In the genomic region with DNA sequence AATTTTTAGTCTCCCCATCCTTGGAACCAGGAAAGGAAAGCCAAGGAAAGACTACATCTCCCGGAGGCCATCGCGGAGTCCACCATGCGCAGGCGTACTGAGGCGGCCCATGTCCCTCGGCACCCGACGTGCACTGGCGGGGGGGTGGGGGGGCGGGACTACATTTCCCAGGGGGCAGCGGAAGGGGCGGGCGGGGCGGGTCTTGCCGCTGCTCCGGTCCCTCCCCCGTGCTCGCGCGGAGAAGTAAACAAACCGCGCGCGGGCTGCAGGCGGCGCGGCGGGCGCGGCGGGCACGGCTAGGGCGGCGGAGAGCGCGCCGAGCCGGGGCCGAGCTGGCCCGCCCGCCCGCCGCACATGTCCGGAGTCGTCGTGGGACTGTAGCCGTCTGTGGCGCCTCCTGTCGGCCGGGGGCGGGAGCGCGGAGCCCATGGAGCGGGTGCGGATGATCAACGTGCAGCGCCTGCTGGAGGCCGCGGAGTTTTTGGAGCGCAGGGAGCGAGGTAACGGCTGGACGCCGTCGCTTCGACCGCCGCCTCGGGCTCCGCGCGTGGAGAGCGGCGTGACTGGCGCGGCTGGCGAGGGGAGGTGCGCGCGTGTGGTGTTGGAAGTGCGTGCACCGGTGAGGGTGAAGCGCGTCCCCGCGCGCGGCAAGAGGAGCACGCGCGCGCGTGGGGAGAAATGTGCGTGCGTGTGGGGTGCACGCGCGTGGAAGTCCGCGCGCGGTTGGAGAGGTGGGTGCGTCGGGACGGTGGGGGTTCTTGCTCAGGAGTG, we compare ENCODE assay signal across 8 mouse cellular contexts. TPM values are rescaled to one million over a fixed set of nuclear protein-coding genes. Genes with fewer than 3 reads are reported as not detected.
A peak's percentile ranks its signal among the peaks of the same experiment; 100 is the strongest.
DNase-seq lines count a peak whose midpoint lies in the region; ATAC-seq and TF ChIP-seq lines count a peak whose summit lies in the region.

No protein-coding gene starts in this region.

- TF ChIP-seq POLR2A in bone marrow, adult 2 months (IDR thresholded peaks at IDR 0.05; ENCODE audit: borderline replicate concordance, control insufficient read depth, low read depth, low read length), result no peak
- no peak for TF ChIP-seq POLR2A in embryonic fibroblast, embryonic 13.5 days (IDR thresholded peaks at IDR 0.05; ENCODE audit: low read depth, low read length)

- no peaks in the 10 kb centered on the region for H3K9me3 ChIP-seq in heart, embryonic 10.5 days
- no peaks in the 10 kb centered on the region for H3K9me3 ChIP-seq in kidney, embryonic 15.5 days (replicated peaks)

- peak; percentile 83 for ATAC-seq in kidney, embryonic 15.5 days (replicated peaks; ENCODE audit: low FRiP score)

- peaks cover 6% of the 10 kb centered on the region; the same call in 1 of the 2 replicates for H3K4me1 ChIP-seq in bone marrow, adult 2 months (ENCODE audit: control insufficient read depth, insufficient read depth, low read length)
- peaks cover 7% of the 10 kb centered on the region; the same call in 1 of the 2 replicates for H3K4me1 ChIP-seq in embryonic fibroblast, embryonic 13.5 days (ENCODE audit: control insufficient read depth, insufficient read depth, low read length)
- H3K4me1 ChIP-seq in heart, embryonic 10.5 days, result peaks cover 35% of the 10 kb centered on the region
- H3K4me1 ChIP-seq in kidney, embryonic 15.5 days, result peaks cover 38% of the 10 kb centered on the region

- peak overlapping the region; percentile 80 for H3K4me3 ChIP-seq in bone marrow, adult 2 months (replicated peaks; ENCODE audit: control insufficient read depth, low read depth, low read length)
- H3K4me3 ChIP-seq in embryonic fibroblast, embryonic 13.5 days (ENCODE audit: insufficient read depth, low read length), result peak overlapping the region; percentile 60
- H3K4me3 ChIP-seq in heart, embryonic 10.5 days, result peak overlapping the region; percentile 91
- peak overlapping the region; percentile 94 for H3K4me3 ChIP-seq in kidney, embryonic 15.5 days (replicated peaks)

- H3K9ac ChIP-seq in kidney, embryonic 15.5 days, result peak overlapping the region; percentile 79

- peak; percentile 58 for TF ChIP-seq CTCF in bone marrow, adult 2 months (IDR thresholded peaks at IDR 0.05; ENCODE audit: control insufficient read depth, insufficient read depth, low read length)
- TF ChIP-seq CTCF in embryonic fibroblast, embryonic 13.5 days (IDR thresholded peaks at IDR 0.05; ENCODE audit: borderline replicate concordance, insufficient read depth, low read length), result peak; percentile 57; the same call in 1 of the 2 replicates

- peaks cover 16% of the 10 kb centered on the region for H3K36me3 ChIP-seq in heart, embryonic 10.5 days
- H3K36me3 ChIP-seq in kidney, embryonic 15.5 days, result peaks cover 16% of the 10 kb centered on the region

- DNase-seq in A20 (ENCODE audit: low read depth, low spot score), result peak; percentile 89
- peak; percentile 97 for DNase-seq in heart, embryonic 10.5 days (ENCODE audit: low spot score)
- peak; percentile 97 for DNase-seq in liver
- DNase-seq in monocyte, adult 2 months (ENCODE audit: low read depth in 1 of 2, low spot score in 2 of 2), result peak; percentile 71 to 87
- DNase-seq in spleen, postnatal 14 days (ENCODE audit: low spot score in 2 of 2), result peak; percentile 84 to 87

- no peaks in the 10 kb centered on the region for H3K27me3 ChIP-seq in heart, embryonic 10.5 days (ENCODE audit: insufficient read depth, poor library complexity, severe bottlenecking)
- H3K27me3 ChIP-seq in kidney, embryonic 15.5 days, result no peaks in the 10 kb centered on the region

- peak overlapping the region; percentile 97 for H3K4me2 ChIP-seq in kidney, embryonic 15.5 days

- peak overlapping the region; percentile 88 for H3K27ac ChIP-seq in bone marrow, adult 2 months (ENCODE audit: control insufficient read depth, insufficient read depth, low read depth, low read length, poor library complexity)
- H3K27ac ChIP-seq in embryonic fibroblast, embryonic 13.5 days (ENCODE audit: insufficient read depth, low read length), result no peak overlapping the region
- peak overlapping the region; percentile 90 for H3K27ac ChIP-seq in heart, embryonic 10.5 days
- H3K27ac ChIP-seq in kidney, embryonic 15.5 days, result peak overlapping the region; percentile 89

- WGBS in bone marrow, adult 2 months, result under 1% methylated on average over 106 of the region's 106 CpGs
- whole genome bisulfite sequencing in heart, embryonic 10.5 days, result under 1% methylated on average over 102 of the region's 106 CpGs
- WGBS in kidney, embryonic 15.5 days, result under 1% methylated on average over 100 of the region's 106 CpGs

RNA-seq across cellular contexts. Expression of a gene that starts 19.1 kb away (rescaled TPM):
- 32.4 and 39.2 TPM in 2 replicates for polyA plus RNA-seq in bone marrow, adult 2 months (2011; ENCODE audit: insufficient read depth, insufficient read length, low replicate concordance, missing spikeins)
- 17.5 and 19.8 TPM in 2 replicates for polyA plus RNA-seq in embryonic fibroblast, embryonic 13.5 days (2011; ENCODE audit: insufficient read length, low read depth, missing spikeins)
- polyA plus RNA-seq in heart, embryonic 10.5 days (2016; fragmentation: Nextera tagmentation; extraction: Ambion mirVana), result 27.7 and 28.7 TPM in 2 replicates
- polyA plus RNA-seq in kidney, embryonic 15.5 days (2015; fragmentation: Nextera tagmentation; extraction: Ambion mirVana), result 37.3 and 40.2 TPM in 2 replicates

RNA-seq across cellular contexts. Expression of a gene that starts 42.2 kb away (rescaled TPM):
- polyA plus RNA-seq in bone marrow, adult 2 months (2011; ENCODE audit: insufficient read depth, insufficient read length, low replicate concordance, missing spikeins), result not detected in 2 replicates
- polyA plus RNA-seq in embryonic fibroblast, embryonic 13.5 days (2011; ENCODE audit: insufficient read length, low read depth, missing spikeins), result not detected in 2 replicates
- polyA plus RNA-seq in heart, embryonic 10.5 days (2016; fragmentation: Nextera tagmentation; extraction: Ambion mirVana), result not detected in 2 replicates
- polyA plus RNA-seq in kidney, embryonic 15.5 days (2015; fragmentation: Nextera tagmentation; extraction: Ambion mirVana), result not detected in 2 replicates
